Mouse (Mus musculus) lung, adult 2 months (tissue): ENCODE results near the gene Adgrl3.

ENCODE experiments used
- CTCF ChIP-seq: fragments of 200-500 bp; IDR thresholded peaks from 2 replicates; pipeline ENCODE4 v1.5.1; 2011; ENCODE audit warnings: mild to moderate bottlenecking, low read length, control low read depth; ENCODE audit not compliant: insufficient read depth
- POLR2A ChIP-seq: fragments of 200-500 bp; IDR thresholded peaks from 2 replicates; pipeline ENCODE4 v1.6.1; 2011; ENCODE audit warnings: low read depth, mild to moderate bottlenecking, control low read depth, low read length, borderline replicate concordance; ENCODE audit errors: extremely low read depth

- TF ChIP-seq CTCF, result no peak
- no peak for TF ChIP-seq POLR2A
These were observed 57.1 kb downstream of the Adgrl3 start for GRCm38 (mm10) chr5:81077031-81077430.
